Mouse (Mus musculus) left cerebral cortex, postnatal 4 days (tissue): ENCODE measurements at regions not wholly inside any gene's neighbourhood (a gene's known extent, or its start where the extent isn't known, plus 50 kb on each side); places are given as distances from the start of the nearest gene placed in this dataset.

ENCODE experiments used
- DNase-seq: peaks from one replicate; pipeline ENCODE4 v3.0.0-alpha.2; 2022
- intact Hi-C: fragments of 180-260 bp; cut with DNase I; formaldehyde crosslinking; loops from one replicate; pipeline ENCODE4 v1.15.1; 2025

- peak; percentile 10 for DNase-seq
- intact Hi-C loops, result no loop called here
These were observed 236.4 kb downstream of the Gm12728 start for GRCm38 (mm10) chr4:106025966-106026637.

DNA sequence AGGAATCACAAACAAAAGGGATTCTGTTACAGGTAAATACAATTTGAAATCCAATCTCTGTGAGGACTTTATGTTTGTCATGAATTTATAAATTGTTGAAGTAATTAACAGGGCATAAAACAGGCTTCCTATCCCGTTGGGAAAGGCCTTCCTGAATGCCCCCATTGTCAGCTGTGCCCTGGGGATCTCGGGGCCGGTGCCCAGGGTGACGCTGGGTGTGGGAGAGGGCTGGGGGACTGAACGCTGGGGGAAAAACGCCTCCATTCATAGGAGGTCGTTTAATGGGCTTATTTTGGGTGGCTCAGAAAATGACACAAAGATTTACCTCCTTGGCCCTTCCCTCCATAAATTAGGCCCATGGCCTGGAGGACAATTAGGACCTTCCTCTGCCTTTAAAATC lies 250.7 kb downstream of the Gm12728 start:
- no peak for DNase-seq
- intact Hi-C loops, result no loop called here

GRCm38 (mm10) chr4:106042456-106042855 lies 252.8 kb downstream of the Gm12728 start:
- intact Hi-C loops, result no loop called here
- DNase-seq, result no peak

DNA sequence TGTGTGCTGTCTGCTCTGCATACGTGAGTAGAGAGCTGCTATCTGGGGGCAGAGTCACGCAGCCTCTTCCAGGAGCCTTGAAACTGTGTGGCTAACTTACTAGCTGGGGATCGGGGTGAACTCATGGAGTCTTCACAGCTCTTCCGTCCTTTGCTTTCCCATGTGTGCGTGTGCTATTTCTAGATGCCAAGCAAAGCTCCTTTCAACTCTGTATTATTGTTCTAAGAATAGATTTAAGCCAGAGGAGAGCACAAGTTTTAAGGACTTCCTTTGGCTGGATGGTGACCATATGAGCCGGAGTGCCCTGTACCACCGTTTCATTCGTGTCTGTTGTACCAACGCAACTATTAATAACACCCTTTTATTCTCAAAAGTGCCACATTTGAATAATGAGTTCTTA lies 254.0 kb downstream of the Gm12728 start:
- intact Hi-C loops, result no loop called here
- DNase-seq, result no peak

DNA sequence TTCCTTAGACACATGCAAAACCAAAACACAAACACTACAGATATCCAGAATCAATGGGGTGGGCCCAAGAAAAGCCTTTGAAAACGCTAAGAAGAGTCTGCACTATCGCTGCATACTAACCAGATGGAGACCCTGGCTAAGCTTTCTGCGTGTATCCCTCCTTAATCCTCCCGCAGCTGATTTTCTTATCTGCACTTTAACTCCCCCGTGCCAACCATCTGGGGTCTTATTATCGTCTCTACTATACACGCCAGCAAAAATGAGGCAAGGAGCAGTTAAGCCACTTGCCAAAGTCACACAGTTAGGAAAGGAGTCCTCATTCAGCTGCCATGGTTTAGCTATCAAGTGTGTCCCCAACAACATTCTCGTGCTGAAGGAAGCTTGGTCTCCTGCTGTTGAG lies 258.4 kb downstream of the Gm12728 start:
- intact Hi-C loops, result no loop called here
- no peak for DNase-seq

DNA sequence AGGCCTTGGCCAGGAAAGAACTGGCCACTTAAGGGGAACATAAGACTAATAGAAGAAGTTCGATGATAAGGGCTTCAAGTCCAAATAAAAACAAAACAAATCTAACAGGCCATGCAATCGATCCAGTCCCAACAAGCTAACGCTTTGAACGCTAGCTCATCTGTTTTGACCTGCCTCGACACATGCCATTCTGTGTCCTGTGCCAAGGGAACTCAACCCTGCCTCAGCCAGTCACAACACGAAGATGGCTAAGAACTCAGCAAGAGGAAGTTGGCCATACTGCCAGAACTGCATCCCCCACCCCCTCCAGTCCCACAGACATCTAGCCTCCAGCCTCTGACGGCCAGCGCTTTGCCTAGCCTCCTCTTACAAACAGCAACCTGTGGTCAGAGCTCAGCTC lies 259.1 kb downstream of the Gm12728 start:
- DNase-seq, result no peak
- intact Hi-C loops, result no loop called here

DNA sequence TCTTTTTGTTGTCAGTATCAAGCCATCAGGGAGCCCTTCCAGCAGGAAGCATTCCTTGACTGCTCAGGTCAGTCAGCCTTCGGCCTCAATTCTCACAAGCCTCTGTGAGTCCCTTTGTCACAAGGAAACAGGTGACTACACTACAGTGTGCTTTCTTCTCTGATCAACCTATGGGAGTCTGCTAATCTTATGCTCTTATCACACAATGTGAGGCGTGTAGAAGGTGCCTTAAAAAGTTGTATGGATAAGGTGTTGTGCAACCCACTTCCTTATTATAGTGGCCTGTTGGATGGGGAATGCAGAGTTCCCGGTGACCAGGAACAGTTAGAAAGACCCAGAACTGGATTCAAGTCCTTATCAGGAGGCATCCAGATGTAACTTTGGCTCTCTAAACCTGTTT lies 260.2 kb downstream of the Gm12728 start:
- no peak for DNase-seq
- intact Hi-C loops, result no loop called here

DNA sequence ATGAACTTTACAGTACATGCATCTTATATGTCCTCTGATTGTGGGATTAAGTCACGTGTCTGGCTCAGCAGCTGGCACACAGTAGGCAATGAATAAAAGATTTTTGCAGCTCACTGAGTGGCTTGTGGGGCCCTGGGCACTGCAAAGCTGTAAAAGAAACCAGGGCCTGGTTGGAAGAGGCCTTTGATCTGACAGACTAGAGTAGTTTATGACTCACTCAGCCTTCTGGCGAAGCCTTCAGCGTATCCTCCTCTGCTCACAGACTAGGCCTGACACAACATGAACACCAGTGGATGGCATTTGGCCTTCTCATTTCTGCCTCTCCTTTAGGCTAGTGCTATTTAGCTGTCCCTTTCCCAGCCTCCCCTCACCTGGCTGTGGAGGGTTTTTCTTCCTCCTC lies 260.6 kb downstream of the Gm12728 start:
- DNase-seq, result no peak
- intact Hi-C loops, result no loop called here

GRCm38 (mm10) chr4:106053496-106053895 lies 262.5 kb upstream of the Usp24 start:
- intact Hi-C loops, result no loop called here

GRCm38 (mm10) chr4:106054324-106054723 lies 261.7 kb upstream of the Usp24 start:
- DNase-seq, result no peak
- intact Hi-C loops, result no loop called here

More at GRCm38 (mm10) chr4:106053496-106053895, 262.5 kb upstream of the Usp24 start:
- no peak for DNase-seq

DNA sequence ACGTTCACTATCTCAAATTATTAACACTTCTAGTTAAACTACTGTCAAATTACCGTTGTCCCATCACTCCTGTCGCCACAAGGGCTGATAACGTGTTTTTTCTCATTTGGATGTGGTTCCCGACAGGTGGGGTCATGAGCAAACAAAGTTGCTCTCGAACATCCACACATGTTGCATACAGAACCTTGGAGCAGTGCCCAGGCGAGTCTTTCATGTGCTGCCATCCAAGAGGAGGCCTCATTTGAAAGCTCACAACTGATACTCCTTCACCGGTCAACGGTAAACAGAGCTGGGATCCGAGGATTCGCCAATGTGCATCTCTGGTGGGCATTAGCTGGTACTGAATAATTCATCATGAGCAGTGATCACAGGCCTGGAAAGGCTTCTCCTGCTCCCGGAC lies 253.4 kb upstream of the Usp24 start:
- DNase-seq, result peak; percentile 12
- intact Hi-C loops, result no loop called here

- intact Hi-C loops, result no loop called here
- no peak for DNase-seq
These were observed 252.1 kb upstream of the Usp24 start for GRCm38 (mm10) chr4:106063851-106064382.

DNA sequence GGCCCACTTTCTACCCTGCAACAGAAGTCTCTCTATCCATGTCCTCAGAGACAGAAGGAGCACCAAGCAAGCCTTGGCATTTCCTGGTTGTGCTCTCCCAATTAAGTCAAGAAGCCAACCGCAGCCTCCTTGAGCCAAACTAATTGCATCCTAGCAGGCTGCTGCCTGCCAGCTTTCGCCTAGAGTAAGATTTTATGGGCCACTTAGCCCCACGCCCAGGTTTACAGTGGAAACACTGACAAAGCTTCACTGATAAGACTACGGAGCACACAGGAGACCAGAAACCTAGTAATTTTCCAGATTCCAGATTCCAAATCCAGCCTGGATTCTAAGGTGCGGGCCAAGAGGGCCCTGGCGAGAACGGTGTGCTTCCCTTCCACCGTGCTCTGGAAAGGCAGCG lies 249.0 kb upstream of the Usp24 start:
- intact Hi-C loops, result no loop called here
- DNase-seq, result peak; percentile 21

- no peak for DNase-seq
- intact Hi-C loops, result no loop called here
These were observed 232.5 kb upstream of the Usp24 start for GRCm38 (mm10) chr4:106083546-106083945.

GRCm38 (mm10) chr4:106091927-106092675 lies 223.9 kb upstream of the Usp24 start:
- no peak for DNase-seq
- intact Hi-C loops, result no loop called here

- intact Hi-C loops, result no loop called here
- DNase-seq, result no peak
These were observed 223.3 kb upstream of the Usp24 start for GRCm38 (mm10) chr4:106092676-106093070.

- no peak for DNase-seq
- intact Hi-C loops, result no loop called here
These were observed 222.8 kb upstream of the Usp24 start for GRCm38 (mm10) chr4:106093252-106093651.

GRCm38 (mm10) chr4:106094882-106095556 lies 221.0 kb upstream of the Usp24 start:
- DNase-seq, result no peak
- intact Hi-C loops, result no loop called here

DNA sequence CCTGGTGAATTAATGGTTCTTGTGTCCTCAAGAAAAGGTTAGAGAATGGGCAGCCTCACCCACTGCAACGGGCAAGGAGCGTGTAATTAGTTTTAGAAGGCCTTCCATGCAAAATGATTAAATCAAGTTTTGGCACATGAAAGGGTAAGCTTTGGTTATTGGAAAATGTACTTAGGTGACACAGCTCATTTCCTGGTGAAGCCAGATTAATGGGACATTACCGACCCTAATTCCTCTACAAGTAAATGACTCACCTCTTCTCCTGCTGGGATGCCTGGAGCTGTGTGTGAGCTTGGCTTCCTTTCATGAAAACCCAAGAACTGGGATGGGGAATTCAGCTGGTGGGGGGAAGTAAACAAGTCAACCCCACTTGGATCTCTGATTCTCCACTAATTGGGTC lies 219.9 kb upstream of the Usp24 start:
- intact Hi-C loops, result no loop called here

DNA sequence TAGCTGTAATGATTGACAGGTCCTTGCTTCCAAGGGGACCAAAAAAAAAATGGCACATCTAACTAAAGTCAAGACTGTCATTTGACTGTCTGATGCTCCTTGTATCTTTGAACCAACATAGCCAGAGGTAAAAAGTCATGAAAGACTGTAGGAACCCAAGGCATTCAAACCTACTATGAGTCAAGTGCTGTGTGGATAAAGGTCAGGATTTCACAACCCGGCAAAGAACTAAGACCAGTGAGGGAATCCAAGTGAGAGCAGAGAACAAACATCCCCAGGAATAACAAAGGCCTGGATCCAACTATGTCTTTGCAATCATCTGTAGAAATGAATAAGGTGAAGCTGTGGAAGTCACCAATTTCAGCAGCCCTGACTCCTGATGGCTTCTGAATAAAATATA lies 218.2 kb upstream of the Usp24 start:
- no peak for DNase-seq
- intact Hi-C loops, result no loop called here

More for the DNA sequence above, 219.9 kb upstream of the Usp24 start:
- no peak for DNase-seq

DNA sequence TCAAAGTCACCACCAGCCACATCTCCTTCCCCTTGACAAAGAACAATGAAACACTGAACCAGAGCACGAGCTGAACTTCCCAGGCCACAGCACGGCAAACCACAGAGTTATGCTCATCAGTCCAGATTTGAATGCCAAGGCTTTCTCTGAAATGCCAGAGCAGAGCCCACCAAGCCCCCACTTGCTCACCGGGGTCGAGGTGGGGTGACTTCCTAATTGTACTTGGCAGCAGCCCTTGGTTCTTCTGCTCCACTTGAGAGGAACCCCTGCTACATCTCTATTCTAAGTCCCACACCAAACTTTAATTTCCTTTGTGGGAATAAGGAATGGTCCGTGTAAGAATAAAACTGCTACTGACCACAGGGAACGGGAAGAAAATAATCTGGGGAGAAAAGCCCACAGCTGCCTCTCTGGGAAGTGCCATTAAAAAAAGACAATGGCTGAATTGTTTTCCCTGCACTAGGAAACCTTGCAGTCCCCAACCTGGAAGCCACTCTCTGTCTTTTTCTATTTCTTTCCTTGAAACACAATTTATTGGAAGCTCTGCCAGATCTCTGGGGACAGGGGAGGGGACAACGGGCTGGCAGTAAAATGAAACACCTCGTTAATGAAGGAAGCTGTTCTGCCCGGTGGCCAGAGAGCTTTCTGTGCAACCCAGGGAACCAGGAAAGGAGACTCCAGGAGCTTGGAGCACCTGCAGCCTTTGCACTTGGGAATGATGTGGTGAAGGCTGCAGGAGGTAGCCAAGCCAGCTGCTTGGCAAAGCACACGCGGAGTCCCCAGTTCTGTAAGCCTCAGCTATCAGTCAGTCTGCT lies 215.6 kb upstream of the Usp24 start:
- DNase-seq, result no peak
- intact Hi-C loops, result no loop called here
